Mouse (Mus musculus): ENCODE measurements around the gene Gfpt2. TPM values are rescaled to one million over a fixed set of nuclear protein-coding genes. Genes with fewer than 3 reads are reported as not detected.

Gene Gfpt2
- 10.4 and 11.6 TPM in 2 replicates for polyA plus RNA-seq (2014; fragmentation: Nextera tagmentation; extraction: Ambion mirVana)

- Histone ChIP-seq H3K4me3 (ENCODE audit: low read depth, low read length) (peak within 1 kb of the TSS; percentile 61), H3K4me2 (peak within 1 kb of the TSS; percentile 98), H3K9ac (peak within 1 kb of the TSS; percentile 64), H3K27ac (ENCODE audit: low read depth) (peak within 1 kb of the TSS; percentile 63; the same call in 1 of the 2 replicates), H3K36me3 (ENCODE audit: insufficient read depth) (no peaks in the 10 kb centered on the region), H3K4me1 (ENCODE audit: insufficient read depth) (0 out of 2 replicates have a peak, but pooled peaks cover 3% of the 10 kb centered on the region), H3K9me3 (ENCODE audit: low read depth, low read length) (no peaks in the 10 kb centered on the region; the same call in 1 of the 2 replicates), H3K27me3 (ENCODE audit: insufficient read depth, low read length) (no peaks in the 10 kb centered on the region)
- ATAC-seq (ENCODE audit: insufficient read depth), result peak; percentile 98
- DNase-seq, result peak; percentile 90
- TF ChIP-seq CTCF (IDR thresholded peaks at IDR 0.05; ENCODE audit: low read depth), result no peak
- WGBS, result under 1% methylated on average over 25 of the region's 25 CpGs
These were observed at the start of gene Gfpt2 for GRCm38 (mm10) chr11:49793619-49794341. Gfpt2 (plus strand) TSS chr11:49794178.

- Histone ChIP-seq H3K9me3 (ENCODE audit: low read depth, low read length) (0 out of 2 replicates have a peak, but pooled peaks cover 9% of the 10 kb centered on the region), H3K27ac (ENCODE audit: low read depth) (no peak overlapping the region), H3K4me3 (ENCODE audit: low read depth, low read length) (no peak overlapping the region), H3K9ac (no peak overlapping the region), H3K27me3 (ENCODE audit: insufficient read depth, low read length) (no peaks in the 10 kb centered on the region), H3K4me1 (ENCODE audit: insufficient read depth) (no peaks in the 10 kb centered on the region), H3K4me2 (no peak overlapping the region), H3K36me3 (ENCODE audit: insufficient read depth) (no peaks in the 10 kb centered on the region)
- no peak for ATAC-seq (ENCODE audit: insufficient read depth)
- no peak for DNase-seq
- no peak for TF ChIP-seq CTCF (IDR thresholded peaks at IDR 0.05; ENCODE audit: low read depth)
These were observed 49.0 kb upstream of the Gfpt2 start for GRCm38 (mm10) chr11:49744981-49745380.

- no peak overlapping the region for H3K4me3 ChIP-seq (ENCODE audit: low read depth, low read length)
- no peaks in the 10 kb centered on the region for H3K27me3 ChIP-seq (ENCODE audit: insufficient read depth, low read length)
- H3K4me1 ChIP-seq (ENCODE audit: insufficient read depth), result no peaks in the 10 kb centered on the region
- DNase-seq, result no peak
- TF ChIP-seq CTCF (IDR thresholded peaks at IDR 0.05; ENCODE audit: low read depth), result no peak
- H3K4me2 ChIP-seq, result no peak overlapping the region
- ATAC-seq (ENCODE audit: insufficient read depth), result no peak
- 78% methylated on average over 3 of the region's 3 CpGs for WGBS
- no peaks in the 10 kb centered on the region for H3K36me3 ChIP-seq (ENCODE audit: insufficient read depth)
- no peak overlapping the region for H3K27ac ChIP-seq (ENCODE audit: low read depth)
- no peak overlapping the region for H3K9ac ChIP-seq
- 0 out of 2 replicates have a peak, but pooled peaks cover 9% of the 10 kb centered on the region for H3K9me3 ChIP-seq (ENCODE audit: low read depth, low read length)
These were observed 48.1 kb upstream of the Gfpt2 start for GRCm38 (mm10) chr11:49745839-49746238.

GRCm38 (mm10) chr11:49746756-49747155, 47.2 kb upstream of the Gfpt2 start:
- no peaks in the 10 kb centered on the region for H3K4me1 ChIP-seq (ENCODE audit: insufficient read depth)
- no peak for TF ChIP-seq CTCF (IDR thresholded peaks at IDR 0.05; ENCODE audit: low read depth)
- DNase-seq, result no peak

GRCm38 (mm10) chr11:49754958-49755665, 38.9 kb upstream of the Gfpt2 start:
- H3K36me3 ChIP-seq (ENCODE audit: insufficient read depth), result no peaks in the 10 kb centered on the region
- ATAC-seq (ENCODE audit: insufficient read depth) (peak; percentile 91), DNase-seq (peak; percentile 80)
- no peak overlapping the region for H3K9ac ChIP-seq
- H3K9me3 ChIP-seq (ENCODE audit: low read depth, low read length), result no peaks in the 10 kb centered on the region
- H3K4me1 ChIP-seq (ENCODE audit: insufficient read depth), result peaks cover 7% of the 10 kb centered on the region
- no peak overlapping the region for H3K4me3 ChIP-seq (ENCODE audit: low read depth, low read length)
- no peaks in the 10 kb centered on the region for H3K27me3 ChIP-seq (ENCODE audit: insufficient read depth, low read length)
- peak overlapping the region; percentile 15; the same call in 1 of the 2 replicates for H3K4me2 ChIP-seq
- no peak for TF ChIP-seq CTCF (IDR thresholded peaks at IDR 0.05; ENCODE audit: low read depth)
- peak overlapping the region; percentile 76; the same call in 1 of the 2 replicates for H3K27ac ChIP-seq (ENCODE audit: low read depth)
- WGBS, result 16% methylated on average over 12 of the region's 12 CpGs

More at GRCm38 (mm10) chr11:49746756-49747155, 47.2 kb upstream of the Gfpt2 start:
- H3K27ac ChIP-seq (ENCODE audit: low read depth), result no peak overlapping the region
- no peak for ATAC-seq (ENCODE audit: insufficient read depth)
- no peaks in the 10 kb centered on the region for H3K36me3 ChIP-seq (ENCODE audit: insufficient read depth)
- H3K9ac ChIP-seq, result no peak overlapping the region
- 98% methylated on average over 1 of the region's 1 CpGs for WGBS
- no peaks in the 10 kb centered on the region for H3K27me3 ChIP-seq (ENCODE audit: insufficient read depth, low read length)
- no peak overlapping the region for H3K4me3 ChIP-seq (ENCODE audit: low read depth, low read length)
- H3K9me3 ChIP-seq (ENCODE audit: low read depth, low read length), result 0 out of 2 replicates have a peak, but pooled peaks cover 9% of the 10 kb centered on the region
- no peak overlapping the region for H3K4me2 ChIP-seq

GRCm38 (mm10) chr11:49758096-49758495, 35.9 kb upstream of the Gfpt2 start:
- no peak for TF ChIP-seq CTCF (IDR thresholded peaks at IDR 0.05; ENCODE audit: low read depth)
- H3K4me3 ChIP-seq (ENCODE audit: low read depth, low read length), result no peak overlapping the region
- no peaks in the 10 kb centered on the region for H3K36me3 ChIP-seq (ENCODE audit: insufficient read depth)
- no peak for DNase-seq
- H3K9ac ChIP-seq, result no peak overlapping the region
- 88% methylated on average over 3 of the region's 3 CpGs for WGBS
- ATAC-seq (ENCODE audit: insufficient read depth), result no peak
- peaks cover 7% of the 10 kb centered on the region for H3K4me1 ChIP-seq (ENCODE audit: insufficient read depth)
- H3K27ac ChIP-seq (ENCODE audit: low read depth), result no peak overlapping the region
- no peaks in the 10 kb centered on the region for H3K27me3 ChIP-seq (ENCODE audit: insufficient read depth, low read length)
- H3K4me2 ChIP-seq, result no peak overlapping the region
- no peaks in the 10 kb centered on the region for H3K9me3 ChIP-seq (ENCODE audit: low read depth, low read length)

- Histone ChIP-seq H3K4me1 (ENCODE audit: insufficient read depth) (no peaks in the 10 kb centered on the region), H3K27ac (ENCODE audit: low read depth) (no peak overlapping the region), H3K4me2 (no peak overlapping the region), H3K27me3 (ENCODE audit: insufficient read depth, low read length) (no peaks in the 10 kb centered on the region), H3K4me3 (ENCODE audit: low read depth, low read length) (no peak overlapping the region), H3K36me3 (ENCODE audit: insufficient read depth) (no peaks in the 10 kb centered on the region), H3K9ac (no peak overlapping the region), H3K9me3 (ENCODE audit: low read depth, low read length) (no peaks in the 10 kb centered on the region)
- no peak for DNase-seq
- WGBS, result 81% methylated on average over 5 of the region's 5 CpGs
- TF ChIP-seq CTCF (IDR thresholded peaks at IDR 0.05; ENCODE audit: low read depth), result no peak
- ATAC-seq (ENCODE audit: insufficient read depth), result no peak
These were observed 32.8 kb upstream of the Gfpt2 start for GRCm38 (mm10) chr11:49761130-49761529.
